Mouse (Mus musculus) hindbrain, postnatal 0 days (tissue): ENCODE measurements around the gene 1810049J17Rik. TPM values are rescaled to one million over a fixed set of nuclear protein-coding genes. Genes with fewer than 3 reads are reported as not detected.

Experiments
- ATAC-seq: fragments of 200-750 bp; cut with Nextera tagmentation; 2 replicates; pipeline ENCODE4 v1.8.0; 2017; ENCODE audit warnings: mild to moderate bottlenecking, moderate TSS enrichment, moderate library complexity
- DNase-seq: peaks from one replicate; pipeline ENCODE4 v3.0.0-alpha.2; 2015; ENCODE audit warnings: low spot score
- H3K27ac ChIP-seq: fragments of 300-500 bp; sonication (generic); 2 replicates; pipeline ENCODE4 v1.5.1; 2014; ENCODE audit warnings: mild to moderate bottlenecking
- H3K27me3 ChIP-seq: fragments of 300-500 bp; sonication (generic); 2 replicates; pipeline ENCODE4 v1.6.1; 2014; ENCODE audit warnings: low read length, mixed read lengths; ENCODE audit not compliant: insufficient read depth
- H3K36me3 ChIP-seq: fragments of 300-500 bp; sonication (generic); 2 replicates; pipeline ENCODE4 v1.6.1; 2014; ENCODE audit warnings: low read length, mixed read lengths; ENCODE audit not compliant: insufficient read depth
- H3K4me1 ChIP-seq: fragments of 300-500 bp; sonication (generic); 2 replicates; pipeline ENCODE4 v1.6.1; 2014; ENCODE audit warnings: antibody characterized with exemption, low read length, mixed read lengths; ENCODE audit not compliant: insufficient read depth
- H3K4me2 ChIP-seq: fragments of 300-500 bp; sonication (generic); 2 replicates; pipeline ENCODE4 v1.6.1; 2014; ENCODE audit warnings: low read depth, mild to moderate bottlenecking, low read length, moderate library complexity, mixed read lengths
- H3K4me3 ChIP-seq: fragments of 300-500 bp; sonication (generic); 2 replicates; pipeline ENCODE4 v1.5.1; 2014; ENCODE audit warnings: low read length
- H3K9ac ChIP-seq: fragments of 300-500 bp; sonication (generic); replicated peaks from 2 replicates; pipeline ENCODE4 v1.6.1; 2014; ENCODE audit warnings: mild to moderate bottlenecking, low read length, moderate library complexity, mixed read lengths
- H3K9me3 ChIP-seq: fragments of 300-500 bp; sonication (generic); 2 replicates; pipeline ENCODE4 v1.6.1; 2016; ENCODE audit warnings: low read length, mixed read lengths
- CTCF ChIP-seq: IDR thresholded peaks from 2 replicates; pipeline ENCODE4 v1.5.1; 2016; ENCODE audit warnings: antibody characterized with exemption, control low read depth, low read depth
- WGBS: fragments of 180-500 bp; shearing (Covaris S2); extraction: QIAGEN DNeasy Blood & Tissue Kit; methylation state at CpG from one replicate; pipeline ENCODE4 v1.1.7; 2014; 5-methylcytosine and 5-hydroxymethylcytosine counted together
- polyA plus RNA-seq: library from polyadenylated mRNA; unstranded; fragments of >200 nt; fragmentation: Nextera tagmentation; extraction: Ambion mirVana; gene quantifications from 2 replicates; pipeline ENCODE4 v1.2.1, GENCODE M21; 2015
- total RNA-seq: library from RNA; depleted of rRNA; stranded (reverse); fragments of >200 nt; gene quantifications from 2 replicates; pipeline ENCODE4 v1.2.3, GENCODE M21; 2014

The 1810049J17Rik gene
- total and polyA plus RNA-seq, 2 experiments from 2014 or later = 1.8 TPM; not detected in 1

- H3K9me3 ChIP-seq = no peaks in the 10 kb centered on the region
- H3K4me1 ChIP-seq = no peaks in the 10 kb centered on the region; the same call in 1 of the 2 replicates
- no peak overlapping the region for H3K4me2 ChIP-seq
- H3K9ac ChIP-seq = no peak overlapping the region
- no peaks in the 10 kb centered on the region for H3K36me3 ChIP-seq
- no peak for TF ChIP-seq CTCF
- H3K27me3 ChIP-seq = no peaks in the 10 kb centered on the region
- H3K4me3 ChIP-seq = no peak overlapping the region
- WGBS = 80% methylated on average over 4 of the region's 4 CpGs
- no peak for ATAC-seq
- no peak overlapping the region for H3K27ac ChIP-seq
- DNase-seq = no peak
Observed at GRCm38 (mm10) chr15:12334381-12334780, 12.7 kb upstream of the 1810049J17Rik start.

DNA sequence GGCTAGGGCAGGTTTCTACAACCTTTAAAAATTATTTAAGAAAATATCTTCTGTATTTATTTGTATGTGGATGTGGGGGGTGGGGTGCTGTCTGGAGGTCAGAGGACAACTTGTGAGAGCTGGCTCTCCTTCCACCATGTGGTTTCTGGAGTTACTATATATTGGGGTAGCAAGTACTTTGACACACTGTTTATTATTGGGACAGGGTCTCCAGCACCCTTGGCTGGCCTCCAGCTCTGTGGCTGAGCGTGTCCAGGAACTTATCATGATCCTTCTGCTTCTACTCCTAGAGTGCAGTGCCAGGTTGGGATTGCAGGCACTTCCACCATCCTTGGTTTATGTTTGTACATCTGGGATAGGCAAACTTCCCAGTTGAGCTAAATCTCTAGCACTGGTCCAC lies 9.6 kb upstream of the 1810049J17Rik start:
- ATAC-seq (no peak), DNase-seq (no peak)
- Histone ChIP-seq H3K4me3 (no peak overlapping the region), H3K27ac (no peak overlapping the region), H3K9me3 (no peaks in the 10 kb centered on the region), H3K27me3 (no peaks in the 10 kb centered on the region), H3K4me1 (no peaks in the 10 kb centered on the region), H3K9ac (no peak overlapping the region), H3K4me2 (no peak overlapping the region), H3K36me3 (no peaks in the 10 kb centered on the region)
- WGBS = 38% methylated on average over 1 of the region's 1 CpGs
- no peak for TF ChIP-seq CTCF

DNA sequence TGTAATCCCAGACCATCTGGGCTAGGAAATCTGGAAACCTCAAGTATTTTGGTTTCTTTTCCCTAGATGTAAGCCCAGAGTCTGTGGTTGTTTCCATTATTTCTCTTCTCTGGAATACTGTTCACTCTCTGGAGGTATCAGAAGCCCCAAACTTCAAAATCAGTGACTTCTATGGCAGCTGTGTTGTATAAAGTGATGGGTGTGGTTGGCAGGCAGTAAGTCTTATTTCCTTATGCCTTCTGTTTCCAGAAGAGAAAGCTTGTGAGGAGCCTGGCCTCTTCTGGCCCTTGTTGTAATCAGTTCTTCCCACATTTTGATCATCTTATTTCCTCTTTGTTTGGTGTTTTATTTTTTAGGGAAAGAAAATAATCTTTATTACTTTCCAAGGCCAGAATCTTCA lies 9.2 kb upstream of the 1810049J17Rik start:
- no peaks in the 10 kb centered on the region for H3K36me3 ChIP-seq
- no peak for DNase-seq
- no peaks in the 10 kb centered on the region for H3K9me3 ChIP-seq
- H3K9ac ChIP-seq = no peak overlapping the region
- no peak overlapping the region for H3K27ac ChIP-seq
- no peaks in the 10 kb centered on the region for H3K27me3 ChIP-seq
- H3K4me2 ChIP-seq = no peak overlapping the region
- no peak overlapping the region for H3K4me3 ChIP-seq
- no peak for TF ChIP-seq CTCF
- ATAC-seq = no peak
- no peaks in the 10 kb centered on the region for H3K4me1 ChIP-seq

- 84% methylated on average over 3 of the region's 3 CpGs for WGBS
Observed at GRCm38 (mm10) chr15:12330389-12330788, 8.7 kb upstream of the 1810049J17Rik start.

DNA sequence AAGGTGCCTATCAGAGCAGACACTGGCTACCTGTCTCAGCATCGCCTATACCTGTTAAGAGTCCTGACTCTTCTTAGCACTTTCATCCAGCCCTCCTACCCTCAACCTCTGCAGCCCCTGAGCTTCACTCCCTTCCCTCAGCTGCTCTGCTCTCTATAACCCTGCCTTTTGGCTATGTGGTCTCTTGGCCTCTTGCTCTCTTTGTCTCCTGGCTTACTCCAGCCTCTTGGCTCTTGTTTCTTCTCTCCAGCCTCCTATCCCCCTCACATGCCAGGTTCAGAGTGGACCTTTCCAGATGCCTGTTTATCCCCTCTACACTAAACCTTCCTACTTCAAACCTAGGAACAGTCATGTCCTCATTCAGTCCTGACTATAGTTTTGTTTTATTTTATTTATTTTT lies 2.6 kb upstream of the 1810049J17Rik start:
- Histone ChIP-seq H3K9ac (no peak overlapping the region), H3K27me3 (no peaks in the 10 kb centered on the region), H3K4me2 (peak overlapping the region; percentile 82), H3K4me3 (no peak overlapping the region), H3K9me3 (no peaks in the 10 kb centered on the region), H3K27ac (no peak overlapping the region), H3K4me1 (peaks cover 14% of the 10 kb centered on the region), H3K36me3 (no peaks in the 10 kb centered on the region)
- WGBS = 85% methylated on average over 1 of the region's 1 CpGs
- DNase-seq = no peak
- no peak for ATAC-seq
- no peak for TF ChIP-seq CTCF

More at GRCm38 (mm10) chr15:12330389-12330788, 8.7 kb upstream of the 1810049J17Rik start:
- no peaks in the 10 kb centered on the region for H3K4me1 ChIP-seq
- no peak for TF ChIP-seq CTCF
- H3K36me3 ChIP-seq = no peaks in the 10 kb centered on the region
- no peak overlapping the region for H3K27ac ChIP-seq
- no peaks in the 10 kb centered on the region for H3K9me3 ChIP-seq
- no peak for ATAC-seq
- H3K4me3 ChIP-seq = no peak overlapping the region
- DNase-seq = no peak
- H3K4me2 ChIP-seq = no peak overlapping the region
- H3K9ac ChIP-seq = no peak overlapping the region
- no peaks in the 10 kb centered on the region for H3K27me3 ChIP-seq

GRCm38 (mm10) chr15:12322676-12323402 lies 1.1 kb upstream of the 1810049J17Rik start:
- H3K4me1 ChIP-seq = peaks cover 14% of the 10 kb centered on the region
- no peak for DNase-seq
- 17% methylated on average over 9 of the region's 9 CpGs for WGBS
- peak overlapping the region; percentile 95 for H3K4me3 ChIP-seq
- no peak for ATAC-seq
- no peak for TF ChIP-seq CTCF
- H3K36me3 ChIP-seq = no peaks in the 10 kb centered on the region
- no peaks in the 10 kb centered on the region for H3K9me3 ChIP-seq
- peak overlapping the region; percentile 82 for H3K4me2 ChIP-seq
- H3K27ac ChIP-seq = no peak overlapping the region
- H3K27me3 ChIP-seq = no peaks in the 10 kb centered on the region
- H3K9ac ChIP-seq = peak overlapping the region; percentile 95; the same call in 1 of the 2 replicates

DNA sequence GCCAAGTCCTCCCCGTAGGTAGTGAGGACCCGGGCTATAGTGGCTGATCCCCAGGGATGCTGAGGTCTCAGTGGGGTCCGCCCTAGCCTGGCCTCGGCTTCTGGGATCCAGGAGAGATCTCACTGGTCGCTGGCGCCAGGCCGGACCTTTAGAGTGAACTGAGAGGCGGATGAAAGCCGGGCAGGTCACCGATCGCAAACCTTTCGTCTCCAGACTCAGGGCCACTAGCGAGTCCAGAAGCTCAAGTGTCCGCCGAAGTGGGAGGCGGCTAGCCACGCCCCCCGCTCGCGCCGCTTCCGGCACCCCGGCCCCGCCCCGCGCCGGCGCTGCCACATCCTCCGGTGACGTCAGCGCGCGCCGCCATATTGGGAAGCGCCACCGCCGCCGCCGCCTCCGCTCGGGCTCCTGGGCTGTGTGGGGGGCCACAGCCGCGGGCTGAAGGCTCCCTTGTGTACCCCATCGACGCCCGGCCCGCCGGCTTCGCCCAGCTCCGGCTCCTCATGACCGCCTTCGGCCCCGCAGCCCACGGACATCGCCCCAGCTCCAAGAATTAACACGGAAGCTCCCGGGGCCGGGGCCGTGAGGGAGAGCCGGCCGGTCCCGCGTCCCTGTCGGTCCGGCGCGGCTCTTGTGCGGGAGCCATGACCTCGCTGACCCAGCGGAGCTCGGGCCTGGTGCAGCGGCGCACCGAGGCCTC lies 460 bp downstream of the 1810049J17Rik start, which contains the start of gene Golph3:
TSS of gene Golph3 (plus strand) at position 360 of the 697 bp plus-strand sequence.
- DNase-seq (peak; percentile 98), ATAC-seq (peak; percentile 98)
- Histone ChIP-seq H3K27me3 (no peaks in the 10 kb centered on the region), H3K36me3 (no peaks in the 10 kb centered on the region), H3K9me3 (no peaks in the 10 kb centered on the region), H3K9ac (peak within 1 kb of the TSS; percentile 95), H3K4me2 (peak within 1 kb of the TSS; percentile 82), H3K4me1 (peaks cover 14% of the 10 kb centered on the region), H3K27ac (peak within 1 kb of the TSS; percentile 96), H3K4me3 (peak within 1 kb of the TSS; percentile 95)
- TF ChIP-seq CTCF = no peak
- under 1% methylated on average over 70 of the region's 74 CpGs for WGBS
